Mouse (Mus musculus) heart, embryonic 12.5 days (tissue): ENCODE results near the gene Bcor. TPM values are rescaled to one million over a fixed set of nuclear protein-coding genes. Genes with fewer than 3 reads are reported as not detected.

Experiments
- ATAC-seq: fragments of 200-750 bp; cut with Nextera tagmentation; 2 replicates; pipeline ENCODE4 v1.8.0; 2017; ENCODE audit warnings: moderate TSS enrichment, moderate library complexity; ENCODE audit not compliant: insufficient number of reproducible peaks, low FRiP score
- H3K27ac ChIP-seq: fragments of 300-500 bp; sonication (generic); 2 replicates; pipeline ENCODE4 v1.5.1; 2016; ENCODE audit warnings: mild to moderate bottlenecking, moderate library complexity; ENCODE audit not compliant: poor library complexity, severe bottlenecking
- H3K27me3 ChIP-seq: fragments of 300-500 bp; sonication (generic); replicated peaks from 2 replicates; pipeline ENCODE4 v1.6.1; 2016; ENCODE audit warnings: mild to moderate bottlenecking, moderate library complexity
- H3K36me3 ChIP-seq: fragments of 300-500 bp; sonication (generic); 2 replicates; pipeline ENCODE4 v1.6.1; 2016; ENCODE audit warnings: mild to moderate bottlenecking, moderate library complexity
- H3K4me1 ChIP-seq: fragments of 300-500 bp; sonication (generic); replicated peaks from 2 replicates; pipeline ENCODE4 v1.6.1; 2016; ENCODE audit warnings: mild to moderate bottlenecking
- H3K4me2 ChIP-seq: fragments of 300-500 bp; sonication (generic); 2 replicates; pipeline ENCODE4 v1.6.1; 2016; ENCODE audit warnings: mild to moderate bottlenecking, moderate library complexity
- H3K4me3 ChIP-seq: fragments of 300-500 bp; sonication (generic); 2 replicates; pipeline ENCODE4 v1.5.1; 2016; ENCODE audit warnings: mild to moderate bottlenecking
- H3K9ac ChIP-seq: fragments of 300-500 bp; sonication (generic); 2 replicates; pipeline ENCODE4 v1.6.1; 2016; ENCODE audit warnings: mild to moderate bottlenecking, moderate library complexity
- H3K9me3 ChIP-seq: fragments of 300-500 bp; sonication (generic); replicated peaks from 2 replicates; pipeline ENCODE4 v1.6.1; 2016; ENCODE audit warnings: mild to moderate bottlenecking, moderate library complexity
- WGBS: fragments of 180-500 bp; shearing (Covaris S2); methylation state at CpG from one replicate; pipeline ENCODE4 v1.1.7; 2016; 5-methylcytosine and 5-hydroxymethylcytosine counted together
- polyA plus RNA-seq: library from polyadenylated mRNA; unstranded; fragments of >200 nt; fragmentation: Nextera tagmentation; extraction: Ambion mirVana; gene quantifications from 2 replicates; pipeline ENCODE4 v1.2.1, GENCODE M21; 2016

Gene Bcor
- polyA plus RNA-seq, 1 experiment from 2014 or later, result 20.3 TPM

DNA sequence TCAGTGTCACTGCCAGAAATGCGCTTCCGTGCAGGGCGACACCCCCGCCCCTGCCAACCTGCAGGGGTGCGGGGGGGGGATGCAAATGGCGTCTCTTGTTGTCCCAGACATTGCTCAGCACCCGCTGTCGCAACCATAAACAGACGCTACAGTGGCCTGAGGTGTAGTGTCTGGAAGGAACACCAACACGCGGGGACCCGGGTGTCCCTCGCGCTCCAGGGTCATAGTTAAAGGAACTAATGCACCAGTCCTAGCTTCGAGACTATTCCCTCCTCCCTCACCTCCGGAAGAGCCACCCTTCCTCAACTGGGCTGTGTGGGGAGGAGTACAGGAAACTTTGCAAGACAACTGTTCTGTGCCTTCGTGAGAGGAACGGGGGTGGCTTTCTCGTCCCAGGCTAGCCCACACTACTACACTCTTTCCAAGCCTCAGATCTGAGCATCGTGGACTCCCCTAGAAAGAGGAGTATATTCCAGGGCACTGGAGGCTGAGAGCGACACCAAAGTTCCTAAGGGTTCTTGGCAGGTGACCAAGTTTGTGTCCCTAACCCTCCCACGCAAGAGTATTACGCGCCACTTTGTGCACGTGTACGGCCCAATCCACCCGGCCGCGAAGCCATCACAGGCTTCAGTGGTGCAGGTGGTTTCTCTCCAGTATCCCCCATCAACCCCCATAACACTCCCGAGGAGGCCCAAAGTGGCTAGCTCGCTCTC, 1.2 kb downstream of the Bcor start:
- H3K4me1 ChIP-seq, result peaks cover 21% of the 10 kb centered on the region; the same call in 1 of the 2 replicates
- ATAC-seq, result peak; percentile 25; the same call in 1 of the 2 replicates
- WGBS, result 5% methylated on average over 31 of the region's 31 CpGs

DNA sequence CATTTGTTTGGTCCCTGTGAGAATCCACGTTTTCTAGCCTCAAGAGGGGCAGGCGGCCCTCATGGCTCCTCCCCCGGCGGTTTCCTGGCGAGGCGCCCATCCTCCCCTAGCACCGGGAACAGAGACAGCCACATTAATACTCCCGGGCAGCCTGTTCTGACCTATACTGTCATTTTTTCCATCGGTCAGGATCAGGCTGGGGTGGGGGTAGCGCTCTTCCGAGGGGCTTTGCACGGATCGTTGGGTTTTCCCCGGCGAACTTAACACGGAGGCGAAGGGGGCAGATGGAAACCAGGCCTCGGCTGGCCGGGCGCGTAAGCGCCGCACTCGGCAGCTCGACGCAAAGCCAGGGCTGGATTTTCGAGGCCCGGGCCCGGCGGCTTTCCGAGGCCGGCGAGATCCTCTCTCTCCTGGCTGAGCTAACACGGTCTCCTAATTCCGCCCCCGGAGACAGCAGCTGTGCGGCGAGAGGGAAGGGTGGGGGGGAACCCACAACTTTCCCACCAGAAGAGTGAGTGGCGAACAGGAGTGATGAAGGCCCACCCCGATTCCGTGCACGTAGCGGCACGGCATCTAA, 1.8 kb downstream of the Bcor start:
- H3K36me3 ChIP-seq, result no peaks in the 10 kb centered on the region
- WGBS, result 5% methylated on average over 42 of the region's 44 CpGs
- peaks cover 21% of the 10 kb centered on the region; the same call in 1 of the 2 replicates for H3K4me1 ChIP-seq
- H3K27me3 ChIP-seq, result peaks cover 65% of the 10 kb centered on the region
- H3K9ac ChIP-seq, result peak overlapping the region; percentile 88
- H3K9me3 ChIP-seq, result no peaks in the 10 kb centered on the region
- peak overlapping the region; percentile 60 for H3K4me3 ChIP-seq
- ATAC-seq, result peak; percentile 60
- peak overlapping the region; percentile 75 for H3K4me2 ChIP-seq
- H3K27ac ChIP-seq, result peak overlapping the region; percentile 96

More for the DNA sequence above, 1.2 kb downstream of the Bcor start:
- Histone ChIP-seq H3K27me3 (peaks cover 59% of the 10 kb centered on the region), H3K27ac (peak overlapping the region; percentile 96), H3K9ac (peak overlapping the region; percentile 88), H3K4me3 (peak overlapping the region; percentile 60), H3K36me3 (no peaks in the 10 kb centered on the region), H3K9me3 (no peaks in the 10 kb centered on the region), H3K4me2 (peak overlapping the region; percentile 75)

DNA sequence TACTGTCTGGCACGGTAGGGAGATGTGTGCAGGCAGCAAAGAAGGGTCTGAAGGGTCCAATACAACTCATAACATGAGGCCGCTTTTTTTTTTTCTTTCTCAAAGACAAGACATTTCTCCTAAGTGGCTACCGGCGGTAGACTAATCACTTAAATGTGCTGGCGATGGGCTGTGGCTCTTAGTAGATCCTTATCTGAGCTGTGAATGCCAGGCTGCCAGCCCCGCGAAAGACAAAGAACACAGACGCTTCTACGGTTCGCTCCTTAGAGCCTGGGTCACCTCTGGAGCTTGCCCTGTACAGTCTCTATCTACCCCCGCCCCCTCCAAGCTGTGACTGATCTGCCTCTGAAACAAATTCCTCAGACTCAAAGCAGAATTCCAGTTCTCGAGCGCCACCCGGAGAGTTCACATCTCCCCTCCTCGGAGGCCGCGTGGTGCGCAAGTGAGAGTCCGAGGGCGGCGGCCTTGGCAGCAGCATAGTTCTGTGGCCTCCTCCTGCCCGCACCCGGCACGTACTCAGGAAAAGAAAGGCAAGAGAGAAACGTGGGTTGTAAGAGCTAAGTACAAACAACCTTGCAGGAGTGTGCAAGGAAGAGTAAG, 2.7 kb downstream of the Bcor start:
- H3K9me3 ChIP-seq, result no peaks in the 10 kb centered on the region
- peak overlapping the region; percentile 96 for H3K27ac ChIP-seq
- H3K4me1 ChIP-seq, result peaks cover 25% of the 10 kb centered on the region
- H3K9ac ChIP-seq, result peak overlapping the region; percentile 36; the same call in 1 of the 2 replicates
- ATAC-seq, result peak; percentile 13; the same call in 1 of the 2 replicates
- H3K27me3 ChIP-seq, result peaks cover 74% of the 10 kb centered on the region
- H3K4me2 ChIP-seq, result peak overlapping the region; percentile 75
- H3K4me3 ChIP-seq, result no peak overlapping the region
- 2% methylated on average over 25 of the region's 25 CpGs for WGBS
- H3K36me3 ChIP-seq, result no peaks in the 10 kb centered on the region

DNA sequence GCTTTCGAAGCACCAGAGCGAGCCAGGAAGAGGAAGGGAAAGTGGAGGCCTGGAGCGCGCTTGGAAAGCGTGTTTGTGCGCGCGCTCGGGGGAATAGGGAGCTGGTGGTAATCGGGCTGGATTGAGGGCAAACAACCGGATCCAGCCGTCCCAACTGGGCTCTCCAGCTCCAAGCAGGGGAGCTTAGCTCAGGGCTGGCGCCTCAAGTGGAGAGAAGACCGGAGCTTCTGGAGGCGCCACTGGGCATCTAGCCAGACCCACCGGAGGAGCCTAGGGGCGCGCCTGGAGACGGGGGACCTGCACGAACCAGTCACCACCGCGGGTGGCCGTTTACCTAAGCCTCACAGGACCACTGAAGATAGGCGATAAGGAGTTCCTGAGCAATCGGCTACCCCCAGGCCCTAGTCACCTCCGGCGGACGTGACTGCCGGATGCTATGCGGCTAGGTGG, 4.3 kb downstream of the Bcor start:
- no peak for ATAC-seq
- peak overlapping the region; percentile 36 for H3K4me3 ChIP-seq
- WGBS, result 4% methylated on average over 30 of the region's 30 CpGs
- no peak overlapping the region; the same call in 1 of the 2 replicates for H3K27ac ChIP-seq
- peak overlapping the region; percentile 60 for H3K9ac ChIP-seq
- no peaks in the 10 kb centered on the region for H3K9me3 ChIP-seq
- peak overlapping the region; percentile 75 for H3K4me2 ChIP-seq
- H3K27me3 ChIP-seq, result peaks cover 87% of the 10 kb centered on the region
- H3K4me1 ChIP-seq, result peaks cover 39% of the 10 kb centered on the region
- H3K36me3 ChIP-seq, result no peaks in the 10 kb centered on the region

DNA sequence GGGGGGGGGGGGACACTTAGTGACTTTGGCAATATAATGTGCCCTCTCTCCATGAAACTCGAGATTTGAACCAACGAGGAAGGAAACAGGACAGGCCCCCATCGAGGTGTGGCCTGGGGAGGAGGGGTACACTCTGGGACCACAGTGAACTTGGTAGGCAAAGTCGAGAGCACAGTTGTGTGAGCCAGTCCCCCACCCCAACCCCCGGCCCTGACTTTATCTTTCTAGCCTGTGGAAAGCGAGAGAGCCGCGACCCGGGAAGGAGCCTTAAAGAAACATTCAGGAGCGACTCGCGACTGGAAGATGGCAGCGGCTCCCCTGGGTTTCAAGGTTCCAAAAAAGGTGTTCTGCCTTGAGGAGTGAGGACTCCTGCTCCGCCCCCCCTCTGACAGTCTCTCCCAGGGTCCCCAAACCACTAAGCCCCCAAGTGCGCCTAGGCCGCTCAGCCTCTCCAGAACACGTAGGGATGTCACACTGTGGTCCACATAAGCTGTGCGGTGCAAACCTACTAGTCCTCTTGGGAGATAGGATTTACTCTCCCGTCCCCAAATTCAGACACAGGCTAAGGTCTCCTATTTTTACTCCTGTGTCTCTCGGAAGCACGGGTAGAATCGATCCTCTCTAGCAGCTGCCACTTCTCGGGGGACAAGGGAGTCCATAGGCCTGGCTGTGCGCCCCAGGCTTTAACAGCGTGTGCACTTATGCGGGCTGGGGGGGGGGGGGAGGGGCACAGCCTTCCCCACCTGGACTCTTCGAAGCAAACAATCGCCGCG, 4.9 kb downstream of the Bcor start:
- Histone ChIP-seq H3K9me3 (no peaks in the 10 kb centered on the region), H3K36me3 (no peaks in the 10 kb centered on the region), H3K4me1 (peaks cover 44% of the 10 kb centered on the region), H3K27me3 (peaks cover 87% of the 10 kb centered on the region), H3K9ac (peak overlapping the region; percentile 60), H3K4me3 (peak overlapping the region; percentile 36), H3K27ac (no peak overlapping the region; the same call in 1 of the 2 replicates), H3K4me2 (peak overlapping the region; percentile 75)
- 6% methylated on average over 30 of the region's 30 CpGs for WGBS
- ATAC-seq, result no peak

DNA sequence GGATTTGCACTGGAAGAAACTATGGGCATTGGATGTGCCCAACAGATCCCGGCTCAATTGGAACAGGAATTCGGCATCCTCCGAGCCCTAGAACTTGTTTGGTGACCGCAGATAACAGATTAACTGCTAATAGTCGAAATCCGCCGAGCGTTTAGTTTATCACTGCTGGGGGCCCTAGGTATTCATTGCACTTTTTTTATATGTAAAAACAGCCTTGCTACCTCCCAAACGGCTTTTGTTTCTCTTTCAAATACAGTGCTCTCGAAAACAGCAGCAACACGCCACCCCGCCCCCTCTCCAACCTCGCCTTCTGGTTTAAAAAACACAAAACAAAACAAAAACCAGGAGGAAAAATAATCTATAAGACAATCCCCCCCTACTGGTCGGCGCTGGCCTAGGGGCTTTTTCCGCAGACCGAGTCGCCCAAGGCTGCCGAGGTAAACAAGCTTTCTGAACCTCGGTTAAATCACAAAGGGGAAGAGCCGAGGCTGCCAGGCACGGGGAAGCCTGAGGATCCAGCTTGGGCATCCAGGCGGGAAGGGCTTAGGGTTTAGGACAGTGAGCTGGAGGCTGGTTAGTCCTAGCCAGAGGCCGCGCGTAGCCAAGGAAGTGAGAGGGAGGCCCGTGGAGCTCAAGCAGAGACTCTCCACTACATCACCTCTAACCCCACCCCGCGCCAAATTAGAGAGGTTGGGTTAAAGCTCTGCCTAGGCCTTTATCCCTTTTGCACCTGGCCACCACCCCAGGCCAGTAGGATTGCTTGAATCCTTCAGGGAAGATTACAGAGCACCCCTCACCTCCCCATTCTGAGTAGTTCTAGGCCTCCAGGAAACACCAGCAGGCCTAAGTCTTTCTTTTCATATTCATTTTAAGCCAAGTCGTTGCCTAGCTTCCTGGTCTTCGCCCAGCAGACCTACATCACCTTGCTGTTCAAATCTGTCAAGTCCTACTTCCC, 6.7 kb downstream of the Bcor start:
- Histone ChIP-seq H3K4me1 (peaks cover 48% of the 10 kb centered on the region), H3K9me3 (no peaks in the 10 kb centered on the region), H3K27me3 (peaks cover 82% of the 10 kb centered on the region), H3K36me3 (no peaks in the 10 kb centered on the region), H3K9ac (peak overlapping the region; percentile 41; the same call in 1 of the 2 replicates), H3K27ac (no peak overlapping the region), H3K4me3 (no peak overlapping the region), H3K4me2 (peak overlapping the region; percentile 74)
- WGBS, result 13% methylated on average over 31 of the region's 31 CpGs
- ATAC-seq, result no peak

DNA sequence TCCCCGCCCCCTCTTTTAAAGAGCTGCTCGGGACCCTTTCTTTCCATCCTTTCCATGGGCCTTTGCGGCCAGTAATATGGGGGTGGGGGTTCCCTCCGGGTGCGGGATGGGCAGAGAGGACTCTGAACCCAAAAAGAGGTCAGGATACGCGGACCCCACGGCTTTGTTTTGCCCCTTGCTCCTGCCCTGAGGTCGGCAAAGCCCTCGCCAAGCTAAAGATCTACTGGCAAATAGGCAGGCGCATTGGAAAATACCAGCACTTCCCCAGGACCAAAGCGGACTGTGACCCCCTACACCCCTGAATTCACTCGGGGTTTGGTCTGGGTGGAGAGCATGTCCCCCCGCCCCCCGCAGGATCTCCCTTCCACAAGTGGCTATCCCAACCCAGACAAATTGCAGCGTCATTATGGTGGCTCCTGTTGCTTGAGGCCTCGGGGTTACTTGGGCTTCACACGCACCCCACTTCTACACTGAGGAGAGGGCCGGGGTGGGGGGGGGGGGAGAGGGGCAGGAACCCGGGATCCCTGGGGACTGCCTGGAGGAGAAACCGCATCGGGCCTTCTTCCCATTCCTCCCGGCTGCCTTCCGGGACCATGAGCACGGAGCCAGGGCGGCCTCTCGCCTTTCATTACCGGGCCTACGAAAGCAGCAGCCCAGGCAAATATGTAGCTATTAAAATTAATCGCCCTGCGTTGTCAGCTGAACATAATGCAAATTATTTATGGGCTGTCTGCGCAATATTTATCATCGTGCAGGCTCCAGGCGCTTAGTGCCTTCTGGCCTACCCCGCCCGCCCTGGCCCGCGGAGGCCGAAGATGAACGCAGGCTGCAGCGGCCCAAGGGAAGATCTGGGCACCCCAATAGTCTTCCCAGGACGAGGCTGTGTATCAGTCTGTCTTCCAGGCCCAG, 7.9 kb downstream of the Bcor start:
- H3K4me1 ChIP-seq, result peaks cover 51% of the 10 kb centered on the region
- H3K27me3 ChIP-seq, result peaks cover 77% of the 10 kb centered on the region
- peak overlapping the region; percentile 74 for H3K4me2 ChIP-seq
- no peaks in the 10 kb centered on the region for H3K36me3 ChIP-seq
- no peaks in the 10 kb centered on the region for H3K9me3 ChIP-seq
- H3K4me3 ChIP-seq, result peak overlapping the region; percentile 42
- ATAC-seq, result peak; percentile 72
- H3K9ac ChIP-seq, result peak overlapping the region; percentile 63
- no peak overlapping the region for H3K27ac ChIP-seq
- WGBS, result 19% methylated on average over 38 of the region's 42 CpGs

DNA sequence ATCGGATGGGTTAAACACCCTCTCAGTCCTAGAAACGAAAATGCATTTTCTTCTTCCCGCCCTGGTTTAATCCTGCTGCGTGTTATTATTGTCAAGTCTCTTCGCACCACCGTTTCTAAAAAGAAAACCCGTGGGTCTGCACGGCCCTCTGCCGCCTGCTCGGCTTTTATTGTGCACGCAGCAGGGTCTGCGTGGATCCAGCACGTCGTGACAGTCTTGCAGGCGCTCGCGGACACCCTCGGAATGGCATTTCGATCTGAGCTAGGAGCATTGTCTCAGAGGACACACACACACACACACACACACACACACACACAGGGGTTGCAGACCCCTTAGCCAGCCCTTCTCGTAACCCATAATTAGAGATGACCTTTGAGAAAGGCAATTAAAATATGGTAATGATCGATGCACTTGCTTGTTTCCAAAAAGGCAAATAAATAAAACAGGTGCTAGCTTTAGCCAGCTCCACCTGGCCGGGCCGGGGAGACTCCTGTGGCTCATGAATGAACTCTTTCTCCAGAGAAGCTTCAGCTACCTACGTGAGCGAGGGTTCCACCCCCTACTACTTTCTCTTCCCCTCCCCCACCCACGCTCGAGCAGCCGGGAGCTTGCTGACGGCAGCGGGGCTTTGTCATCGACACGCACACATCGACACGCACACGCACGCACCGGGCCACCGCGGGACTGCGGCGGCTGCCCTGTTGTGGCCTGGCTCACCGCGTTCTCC, 8.7 kb downstream of the Bcor start:
- ATAC-seq, result peak; percentile 63
- Histone ChIP-seq H3K4me3 (peak overlapping the region; percentile 42), H3K4me1 (peaks cover 47% of the 10 kb centered on the region), H3K36me3 (no peaks in the 10 kb centered on the region), H3K27me3 (peaks cover 74% of the 10 kb centered on the region), H3K9me3 (no peaks in the 10 kb centered on the region), H3K9ac (peak overlapping the region; percentile 63), H3K27ac (no peak overlapping the region), H3K4me2 (peak overlapping the region; percentile 74)
- 4% methylated on average over 43 of the region's 43 CpGs for WGBS

DNA sequence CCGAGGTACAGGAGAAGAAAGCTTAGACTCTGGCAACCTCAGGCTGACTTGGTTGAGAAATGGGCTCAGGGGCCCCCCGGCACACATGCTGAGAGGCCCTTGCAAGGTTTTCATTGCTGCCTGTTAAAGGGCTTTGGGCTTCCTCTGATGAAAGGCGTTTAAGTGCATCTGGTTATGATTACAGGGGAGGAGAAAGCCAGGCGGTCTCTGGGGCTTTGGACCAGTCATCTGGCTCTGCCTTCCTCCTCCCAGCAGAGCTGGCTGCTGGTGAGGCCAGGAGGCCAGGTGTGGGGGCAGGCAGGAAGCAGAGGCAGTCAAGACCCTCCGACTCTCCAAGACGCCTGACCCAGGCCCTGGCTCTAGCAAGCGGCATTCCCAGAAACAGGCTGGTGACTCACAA, 9.7 kb downstream of the Bcor start:
- Histone ChIP-seq H3K4me2 (peak overlapping the region; percentile 51), H3K27me3 (peaks cover 67% of the 10 kb centered on the region), H3K9me3 (no peaks in the 10 kb centered on the region), H3K36me3 (no peaks in the 10 kb centered on the region), H3K4me1 (peaks cover 44% of the 10 kb centered on the region), H3K9ac (peak overlapping the region; percentile 30; the same call in 1 of the 2 replicates), H3K4me3 (no peak overlapping the region), H3K27ac (no peak overlapping the region)
- 8% methylated on average over 7 of the region's 7 CpGs for whole genome bisulfite sequencing
- ATAC-seq, result 0 out of 2 replicates have a peak, but pooled peaks have one; percentile 17
